Comparison of ENCODE assay signal across 8 mouse cellular contexts in the genomic region with DNA sequence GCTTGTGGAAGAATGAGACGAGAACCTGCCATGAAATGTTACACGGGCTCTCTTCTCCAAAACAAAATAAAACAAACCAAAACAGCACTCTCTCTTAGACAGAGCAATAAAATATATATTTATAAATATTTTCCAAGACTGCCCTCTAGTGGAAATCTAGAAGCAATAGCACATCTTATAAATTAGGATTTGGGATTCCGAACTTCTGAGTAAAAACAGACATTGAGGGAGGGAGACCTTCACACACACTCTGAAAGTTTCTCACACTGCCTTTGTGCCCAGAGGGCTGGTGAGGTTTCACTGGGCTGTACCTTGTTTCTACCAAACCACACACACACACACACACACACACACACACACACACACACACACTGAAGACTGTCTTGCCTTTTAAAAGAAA.
DNase-seq lines count a peak whose midpoint lies in the region; ATAC-seq and TF ChIP-seq lines count a peak whose summit lies in the region.

No protein-coding gene starts in this region.

- no peak for DNase-seq in gastrocnemius, adult 2 months
- no peak for DNase-seq in gastrocnemius, postnatal 25 days
- DNase-seq in neural tube, embryonic 11.5 days (ENCODE audit: low spot score): no peak
- no peak for DNase-seq in neural tube, embryonic 10.5 days (ENCODE audit: extremely low spot score, low spot score)
- no peak for DNase-seq in limb, embryonic 10.5 days (ENCODE audit: low spot score)
- no peak for DNase-seq in cerebellum, adult 11-12 months
- DNase-seq in cerebellum, adult 11 months: no peak

- TF ChIP-seq CTCF in gastrocnemius, adult 2 months (IDR thresholded peaks at IDR 0.05): peak; percentile 65

- no peaks in the 10 kb centered on the region for H3K27me3 ChIP-seq in neural tube, embryonic 11.5 days (ENCODE audit: control insufficient read depth, insufficient read depth, low read length)
- no peaks in the 10 kb centered on the region for H3K27me3 ChIP-seq in limb, embryonic 10.5 days (ENCODE audit: low read depth, poor library complexity, severe bottlenecking)
- no peaks in the 10 kb centered on the region for H3K27me3 ChIP-seq in stomach, embryonic 15.5 days (replicated peaks)

- H3K9ac ChIP-seq in neural tube, embryonic 11.5 days (ENCODE audit: low read length): no peak overlapping the region
- H3K9ac ChIP-seq in stomach, embryonic 15.5 days: no peak overlapping the region

- no peaks in the 10 kb centered on the region for H3K36me3 ChIP-seq in neural tube, embryonic 11.5 days (ENCODE audit: control insufficient read depth, insufficient read depth, low read length)
- H3K36me3 ChIP-seq in limb, embryonic 10.5 days: no peaks in the 10 kb centered on the region
- no peaks in the 10 kb centered on the region for H3K36me3 ChIP-seq in stomach, embryonic 15.5 days

- 44% methylated on average over 3 of the region's 3 CpGs for WGBS in neural tube, embryonic 11.5 days
- WGBS in limb, embryonic 10.5 days: 39% methylated on average over 3 of the region's 3 CpGs
- WGBS in stomach, embryonic 15.5 days: 9% methylated on average over 3 of the region's 3 CpGs

- H3K4me1 ChIP-seq in neural tube, embryonic 11.5 days (ENCODE audit: control insufficient read depth, insufficient read depth, low read length): no peaks in the 10 kb centered on the region
- H3K4me1 ChIP-seq in limb, embryonic 10.5 days: peaks cover 47% of the 10 kb centered on the region
- H3K4me1 ChIP-seq in stomach, embryonic 15.5 days: peaks cover 24% of the 10 kb centered on the region

- H3K4me3 ChIP-seq in gastrocnemius, adult 2 months: peak overlapping the region; percentile 59
- no peak overlapping the region for H3K4me3 ChIP-seq in neural tube, embryonic 11.5 days (ENCODE audit: low read depth, low read length)
- no peak overlapping the region for H3K4me3 ChIP-seq in limb, embryonic 10.5 days
- no peak overlapping the region for H3K4me3 ChIP-seq in stomach, embryonic 15.5 days (replicated peaks)

- H3K4me2 ChIP-seq in neural tube, embryonic 11.5 days (ENCODE audit: low read depth): no peak overlapping the region
- H3K4me2 ChIP-seq in stomach, embryonic 15.5 days: no peak overlapping the region

- intact Hi-C loops in gastrocnemius, adult 2 months (cut with DNase I): loop anchor here (5.0 kb wide), 5 partner anchors 70 to 505 kb away; a partner anchor contains a TSS

- no peaks in the 10 kb centered on the region for H3K9me3 ChIP-seq in neural tube, embryonic 11.5 days (ENCODE audit: control insufficient read depth, low read length)
- H3K9me3 ChIP-seq in limb, embryonic 10.5 days (replicated peaks): no peaks in the 10 kb centered on the region
- no peaks in the 10 kb centered on the region for H3K9me3 ChIP-seq in stomach, embryonic 15.5 days

- peak overlapping the region; percentile 89 for H3K27ac ChIP-seq in gastrocnemius, adult 2 months
- peak overlapping the region; percentile 11; the same call in 1 of the 2 replicates for H3K27ac ChIP-seq in neural tube, embryonic 11.5 days (ENCODE audit: low read depth, low read length)
- peak overlapping the region; percentile 83 for H3K27ac ChIP-seq in limb, embryonic 10.5 days
- peak overlapping the region; percentile 89 for H3K27ac ChIP-seq in stomach, embryonic 15.5 days

- ATAC-seq in neural tube, embryonic 11.5 days (ENCODE audit: insufficient read depth, low FRiP score, low TSS enrichment): no peak
- peak; percentile 36 for ATAC-seq in stomach, embryonic 15.5 days (ENCODE audit: insufficient read depth, low FRiP score, low read depth)

Comparison
In these comparisons a context has a peak if more than half of its experiments do, and no peak if none do; other contexts are left out.
1. H3K27ac ChIP-seq: peak in every context shown above with its lines; median percentile 89 in gastrocnemius, adult 2 months; 89 in stomach, embryonic 15.5 days; 83 in limb, embryonic 10.5 days; 11 in neural tube, embryonic 11.5 days.